Mouse (Mus musculus): ENCODE data around the gene Sccpdh. TPM values are rescaled to one million over a fixed set of nuclear protein-coding genes. Genes with fewer than 3 reads are reported as not detected.
A peak's percentile ranks its signal among the peaks of the same experiment; 100 is the strongest.

Gene Sccpdh
- total RNA-seq, 4 experiments from 2014 or later: 33.2 to 41.7 (median 35.9) TPM

GRCm38 (mm10) chr1:179734500-179735474 is 66.8 kb downstream of the Sccpdh start:
- DNase-seq: peak; percentile 34

GRCm38 (mm10) chr1:179736483-179736882 is 68.5 kb downstream of the Sccpdh start:
- no peak for DNase-seq

Other genes with a start within 250 kb of the Sccpdh start
- gene Smyd3, start 150.2 kb upstream of the Sccpdh start, total RNA-seq (2022): 10 to 100 TPM in 3 of 4 experiments, 1 to 10 TPM in 1; 6.9 to 17.0 (median 12.2) TPM
- 10 to 100 TPM; 34.7 to 47.0 (median 41.0) TPM for gene Tfb2m, start 121.9 kb upstream of the Sccpdh start, total RNA-seq (2022)
- 10 to 100 TPM; 18.4 to 30.6 (median 23.5) TPM for gene Cnst, start 121.8 kb upstream of the Sccpdh start, total RNA-seq (2022)
- under 1 TPM in 1 of 4 experiments, not detected in 3; 0.22 TPM for gene Kif28, start 77.1 kb downstream of the Sccpdh start, total RNA-seq (2022)
- not detected for gene Gm10518, start 135.2 kb downstream of the Sccpdh start, total RNA-seq (2022)
- 10 to 100 TPM; 34.5 to 49.3 (median 40.6) TPM for gene Ahctf1, start 135.5 kb downstream of the Sccpdh start, total RNA-seq (2022)